Mouse (Mus musculus) hindbrain, postnatal 0 days (tissue): Measurements from ENCODE around the gene Timm22. TPM values are rescaled to one million over a fixed set of nuclear protein-coding genes. Genes with fewer than 3 reads are reported as not detected.

Source experiments
- ATAC-seq: fragments of 200-750 bp; cut with Nextera tagmentation; 2 replicates; pipeline ENCODE4 v1.8.0; 2017; ENCODE audit warnings: mild to moderate bottlenecking, moderate TSS enrichment, moderate library complexity
- DNase-seq: peaks from one replicate; pipeline ENCODE4 v3.0.0-alpha.2; 2015; ENCODE audit warnings: low spot score
- H3K27ac ChIP-seq: fragments of 300-500 bp; sonication (generic); 2 replicates; pipeline ENCODE4 v1.5.1; 2014; ENCODE audit warnings: mild to moderate bottlenecking
- H3K27me3 ChIP-seq: fragments of 300-500 bp; sonication (generic); 2 replicates; pipeline ENCODE4 v1.6.1; 2014; ENCODE audit warnings: low read length, mixed read lengths; ENCODE audit not compliant: insufficient read depth
- H3K36me3 ChIP-seq: fragments of 300-500 bp; sonication (generic); 2 replicates; pipeline ENCODE4 v1.6.1; 2014; ENCODE audit warnings: low read length, mixed read lengths; ENCODE audit not compliant: insufficient read depth
- H3K4me1 ChIP-seq: fragments of 300-500 bp; sonication (generic); 2 replicates; pipeline ENCODE4 v1.6.1; 2014; ENCODE audit warnings: antibody characterized with exemption, low read length, mixed read lengths; ENCODE audit not compliant: insufficient read depth
- H3K4me2 ChIP-seq: fragments of 300-500 bp; sonication (generic); 2 replicates; pipeline ENCODE4 v1.6.1; 2014; ENCODE audit warnings: low read depth, mild to moderate bottlenecking, low read length, moderate library complexity, mixed read lengths
- H3K4me3 ChIP-seq: fragments of 300-500 bp; sonication (generic); 2 replicates; pipeline ENCODE4 v1.5.1; 2014; ENCODE audit warnings: low read length
- H3K9ac ChIP-seq: fragments of 300-500 bp; sonication (generic); replicated peaks from 2 replicates; pipeline ENCODE4 v1.6.1; 2014; ENCODE audit warnings: mild to moderate bottlenecking, low read length, moderate library complexity, mixed read lengths
- H3K9me3 ChIP-seq: fragments of 300-500 bp; sonication (generic); 2 replicates; pipeline ENCODE4 v1.6.1; 2016; ENCODE audit warnings: low read length, mixed read lengths
- CTCF ChIP-seq: IDR thresholded peaks from 2 replicates; pipeline ENCODE4 v1.5.1; 2016; ENCODE audit warnings: antibody characterized with exemption, control low read depth, low read depth
- WGBS: fragments of 180-500 bp; shearing (Covaris S2); extraction: QIAGEN DNeasy Blood & Tissue Kit; methylation state at CpG from one replicate; pipeline ENCODE4 v1.1.7; 2014; 5-methylcytosine and 5-hydroxymethylcytosine counted together
- polyA plus RNA-seq: library from polyadenylated mRNA; unstranded; fragments of >200 nt; fragmentation: Nextera tagmentation; extraction: Ambion mirVana; gene quantifications from 2 replicates; pipeline ENCODE4 v1.2.1, GENCODE M21; 2015
- total RNA-seq: library from RNA; depleted of rRNA; stranded (reverse); fragments of >200 nt; gene quantifications from 2 replicates; pipeline ENCODE4 v1.2.3, GENCODE M21; 2014

The Timm22 gene
- total and polyA plus RNA-seq, 2 experiments from 2014 or later = 49.8 to 104 TPM

DNA sequence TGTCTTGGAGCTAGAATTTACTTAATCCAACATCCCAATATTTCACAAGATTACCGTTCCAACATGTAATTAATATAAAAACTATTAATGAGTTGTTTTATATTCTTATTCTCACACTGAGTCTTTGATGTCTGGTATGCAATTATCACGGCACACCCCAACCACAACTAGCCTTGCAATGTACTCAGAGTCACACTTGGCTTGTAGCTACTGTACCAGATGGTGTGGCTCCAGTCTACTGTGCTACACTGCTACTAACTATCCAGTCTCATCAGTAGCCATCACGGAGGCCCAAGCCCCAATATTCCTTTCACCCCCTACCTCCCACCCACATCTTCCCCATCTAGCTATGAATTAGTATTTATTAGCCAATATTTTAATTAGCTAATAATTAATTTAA lies 30.3 kb upstream of the Timm22 start:
- WGBS = 82% methylated on average over 3 of the region's 3 CpGs
- ATAC-seq (no peak), DNase-seq (no peak)
- TF ChIP-seq CTCF = no peak
- Histone ChIP-seq H3K4me2 (no peak overlapping the region), H3K27me3 (no peaks in the 10 kb centered on the region), H3K4me1 (0 out of 2 replicates have a peak, but pooled peaks cover 9% of the 10 kb centered on the region), H3K4me3 (no peak overlapping the region), H3K9me3 (no peaks in the 10 kb centered on the region), H3K27ac (no peak overlapping the region), H3K36me3 (no peaks in the 10 kb centered on the region), H3K9ac (no peak overlapping the region)

DNA sequence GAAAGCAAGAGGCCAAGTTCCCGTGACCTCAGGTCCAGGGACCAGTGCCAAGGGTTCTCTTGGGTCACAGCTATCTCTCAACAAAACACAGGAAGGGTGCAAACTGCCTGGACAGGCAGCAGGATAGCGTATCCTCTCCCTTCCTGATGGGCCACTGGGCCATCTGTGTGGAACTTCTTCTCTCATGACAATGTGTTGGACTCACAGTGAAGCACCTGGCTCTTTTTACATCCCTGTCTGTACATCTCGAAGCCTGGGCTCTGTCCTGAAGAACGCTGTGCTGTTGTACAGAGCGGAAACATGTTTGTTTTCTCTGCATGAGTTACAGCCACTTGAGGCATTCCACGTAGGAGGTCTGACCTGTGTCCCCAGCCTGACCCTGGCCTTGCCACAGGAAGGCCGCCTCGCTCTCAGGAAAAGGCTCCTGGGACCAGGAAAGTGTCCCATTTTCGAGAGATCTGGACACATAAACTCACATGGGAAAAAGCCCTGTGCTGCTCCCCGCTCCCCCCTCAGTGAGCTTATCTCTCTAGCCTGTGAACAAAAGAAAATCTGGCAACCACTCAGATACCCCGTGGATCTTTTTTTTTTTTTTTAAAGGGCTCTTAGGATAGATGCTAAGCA lies 26.7 kb upstream of the Timm22 start:
- TF ChIP-seq CTCF = no peak
- DNase-seq = no peak
- Histone ChIP-seq H3K4me3 (no peak overlapping the region), H3K4me2 (no peak overlapping the region), H3K9me3 (no peaks in the 10 kb centered on the region), H3K4me1 (no peaks in the 10 kb centered on the region), H3K36me3 (no peaks in the 10 kb centered on the region), H3K9ac (no peak overlapping the region), H3K27me3 (no peaks in the 10 kb centered on the region), H3K27ac (no peak overlapping the region)
- 45% methylated on average over 11 of the region's 11 CpGs for WGBS
- no peak for ATAC-seq

DNA sequence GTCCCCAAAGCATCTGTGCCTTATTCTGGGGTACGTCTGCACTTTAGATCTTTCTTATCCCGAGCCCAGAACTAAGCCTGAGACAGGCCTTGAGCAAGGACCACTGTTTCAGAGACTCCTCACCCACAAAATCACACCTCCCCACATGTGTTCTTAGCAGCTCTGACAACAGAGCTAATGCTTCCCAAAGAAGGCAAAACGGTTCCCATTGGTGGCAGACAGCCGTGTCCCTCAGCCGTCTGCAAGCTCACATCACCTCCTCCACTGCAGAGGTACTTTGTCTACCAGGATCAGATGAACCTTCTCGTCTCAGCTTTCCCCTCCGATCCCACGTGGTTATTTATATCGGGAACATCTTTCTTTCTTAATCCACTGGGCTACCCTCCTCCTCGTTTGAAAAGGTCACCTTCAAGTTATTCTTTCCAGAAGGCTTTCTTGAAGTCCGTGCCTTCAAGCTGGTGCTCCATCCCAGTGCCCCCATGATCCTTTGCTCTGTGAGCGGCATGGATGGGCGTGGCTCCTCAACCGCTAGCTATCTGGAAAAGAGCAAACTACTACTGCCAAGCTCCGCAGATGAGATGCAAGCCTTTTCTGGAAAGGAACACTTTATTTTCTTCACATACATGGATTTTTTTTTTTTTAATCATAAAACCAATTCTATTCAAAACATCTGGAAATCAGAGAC lies 25.4 kb upstream of the Timm22 start:
- no peak overlapping the region for H3K4me2 ChIP-seq
- H3K4me1 ChIP-seq = no peaks in the 10 kb centered on the region
- 84% methylated on average over 15 of the region's 15 CpGs for WGBS
- no peak overlapping the region for H3K4me3 ChIP-seq
- no peak for TF ChIP-seq CTCF
- H3K9ac ChIP-seq = no peak overlapping the region
- no peaks in the 10 kb centered on the region for H3K27me3 ChIP-seq
- DNase-seq (no peak), ATAC-seq (no peak)
- no peaks in the 10 kb centered on the region for H3K36me3 ChIP-seq
- no peak overlapping the region for H3K27ac ChIP-seq
- no peaks in the 10 kb centered on the region for H3K9me3 ChIP-seq

DNA sequence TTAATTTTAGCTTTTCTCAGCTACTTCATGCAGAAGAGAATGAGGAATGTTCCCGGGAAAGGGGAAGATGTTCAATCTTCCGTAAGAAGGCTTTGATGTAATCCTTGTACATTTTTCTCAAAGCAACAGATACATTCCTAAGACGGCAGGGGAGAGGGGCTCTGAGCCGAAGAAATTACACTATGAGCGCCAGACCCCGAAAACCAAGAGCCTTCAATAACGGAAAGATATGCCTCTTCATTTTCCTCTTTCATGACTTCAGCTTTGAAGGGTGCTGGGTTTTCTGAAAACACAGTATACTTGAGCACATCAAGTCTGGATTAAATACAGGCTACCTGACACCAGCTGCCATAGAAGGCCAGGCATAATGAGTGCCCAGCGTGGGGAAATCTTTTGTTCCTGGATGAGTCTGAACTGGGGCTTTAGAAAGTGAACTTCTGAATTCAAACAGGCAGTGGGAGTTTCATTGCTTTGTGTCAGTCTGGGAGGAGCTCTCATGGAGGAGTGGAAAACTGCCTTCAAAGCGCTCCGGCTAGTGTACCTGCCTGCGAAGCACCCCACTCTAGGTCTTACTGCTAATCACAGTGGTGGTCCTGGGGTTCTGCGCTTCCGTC lies 23.9 kb upstream of the Timm22 start:
- H3K4me3 ChIP-seq = no peak overlapping the region
- no peak for TF ChIP-seq CTCF
- no peaks in the 10 kb centered on the region for H3K36me3 ChIP-seq
- no peak for DNase-seq
- no peaks in the 10 kb centered on the region for H3K4me1 ChIP-seq
- H3K9me3 ChIP-seq = no peaks in the 10 kb centered on the region
- no peak overlapping the region for H3K9ac ChIP-seq
- H3K27ac ChIP-seq = no peak overlapping the region
- WGBS = 32% methylated on average over 13 of the region's 13 CpGs
- H3K27me3 ChIP-seq = no peaks in the 10 kb centered on the region
- no peak for ATAC-seq
- H3K4me2 ChIP-seq = no peak overlapping the region

DNA sequence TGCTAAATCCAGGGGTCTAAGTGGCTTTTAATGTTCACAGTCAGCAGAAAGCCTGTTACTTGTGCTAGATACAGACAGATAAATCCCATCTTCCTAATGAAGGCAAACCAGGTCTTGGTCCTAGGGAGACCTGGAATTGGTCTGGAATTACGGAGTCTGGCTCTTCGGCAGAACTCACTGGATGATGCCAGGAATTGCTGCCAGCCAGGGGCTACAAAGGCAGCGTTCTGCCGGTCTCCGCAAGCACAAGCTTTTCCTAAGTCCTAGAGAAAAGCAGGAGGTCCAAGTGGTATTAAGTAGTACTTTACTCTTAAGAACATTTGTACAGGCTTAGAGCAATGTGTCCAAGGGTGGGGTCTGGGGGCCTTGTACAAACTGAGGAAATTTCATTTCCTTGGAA lies 22.4 kb upstream of the Timm22 start:
- Histone ChIP-seq H3K27me3 (no peaks in the 10 kb centered on the region), H3K4me3 (no peak overlapping the region), H3K9me3 (no peaks in the 10 kb centered on the region), H3K4me2 (no peak overlapping the region), H3K27ac (peak overlapping the region; percentile 37), H3K4me1 (no peaks in the 10 kb centered on the region), H3K36me3 (no peaks in the 10 kb centered on the region), H3K9ac (no peak overlapping the region)
- peak; percentile 57 for DNase-seq
- 48% methylated on average over 5 of the region's 5 CpGs for WGBS
- no peak for ATAC-seq
- no peak for TF ChIP-seq CTCF

DNA sequence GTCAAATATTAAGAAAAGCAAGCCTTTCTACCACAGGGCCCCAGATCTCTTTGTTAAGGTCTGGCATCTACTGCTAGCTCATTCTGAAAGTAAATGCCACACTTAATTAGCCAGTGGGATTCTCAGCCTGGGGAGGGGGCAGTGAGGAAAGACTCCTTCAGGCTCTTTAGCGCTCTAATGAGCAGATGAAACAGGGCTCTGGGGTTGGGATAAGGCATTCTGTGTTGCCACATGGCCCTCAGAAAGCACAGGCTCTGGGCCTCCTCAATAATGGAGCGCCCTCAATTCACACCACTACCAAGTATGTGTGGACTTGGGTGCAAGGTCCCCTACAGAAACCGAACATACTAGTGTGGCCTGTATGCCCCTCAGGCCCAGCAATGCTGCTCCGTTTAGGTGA lies 21.7 kb upstream of the Timm22 start:
- WGBS = 52% methylated on average over 4 of the region's 4 CpGs
- H3K4me3 ChIP-seq = no peak overlapping the region
- peak overlapping the region; percentile 3; the same call in 1 of the 2 replicates for H3K27ac ChIP-seq
- H3K27me3 ChIP-seq = no peaks in the 10 kb centered on the region
- no peak for TF ChIP-seq CTCF
- DNase-seq = peak; percentile 29
- H3K9me3 ChIP-seq = no peaks in the 10 kb centered on the region
- H3K36me3 ChIP-seq = no peaks in the 10 kb centered on the region
- H3K4me2 ChIP-seq = no peak overlapping the region
- no peak for ATAC-seq
- no peak overlapping the region for H3K9ac ChIP-seq
- H3K4me1 ChIP-seq = no peaks in the 10 kb centered on the region

DNA sequence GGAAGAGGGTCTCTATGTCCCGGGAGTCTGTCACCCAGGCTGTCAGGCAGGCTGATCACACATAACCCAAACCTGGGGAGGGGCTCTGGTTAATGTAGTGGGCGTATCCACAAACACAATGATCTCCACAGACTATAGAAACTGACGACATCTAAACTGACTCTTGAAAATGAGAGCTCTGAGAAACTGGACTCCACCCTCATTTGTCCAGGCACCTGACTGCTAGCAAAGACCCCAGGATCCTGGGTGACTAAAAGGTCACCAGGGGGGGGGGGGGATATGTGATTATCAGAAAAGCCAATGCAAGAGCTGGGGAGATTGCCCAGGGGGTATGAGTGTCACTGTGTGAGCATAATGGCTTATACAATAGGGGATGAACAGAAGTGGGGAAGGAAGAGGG lies 21.0 kb upstream of the Timm22 start:
- TF ChIP-seq CTCF = no peak
- no peak overlapping the region for H3K4me2 ChIP-seq
- no peak overlapping the region for H3K27ac ChIP-seq
- H3K36me3 ChIP-seq = no peaks in the 10 kb centered on the region
- H3K27me3 ChIP-seq = no peaks in the 10 kb centered on the region
- DNase-seq (no peak), ATAC-seq (no peak)
- 29% methylated on average over 3 of the region's 3 CpGs for WGBS
- H3K9me3 ChIP-seq = no peaks in the 10 kb centered on the region
- no peak overlapping the region for H3K9ac ChIP-seq
- H3K4me3 ChIP-seq = no peak overlapping the region
- no peaks in the 10 kb centered on the region for H3K4me1 ChIP-seq
